Mouse (Mus musculus) spleen, adult 2 months (tissue): ENCODE data around the gene Rin2.

Source experiments
- CTCF ChIP-seq: fragments of 200-500 bp; IDR thresholded peaks from 2 replicates; pipeline ENCODE4 v1.5.1; 2011; ENCODE audit warnings: mild to moderate bottlenecking, inconsistent platforms; ENCODE audit not compliant: insufficient read depth, insufficient read length, insufficient replicate concordance; ENCODE audit errors: extremely low read depth
- POLR2A ChIP-seq: fragments of 200-500 bp; IDR thresholded peaks from 2 replicates; pipeline ENCODE4 v1.6.1; 2011; ENCODE audit warnings: low read depth, low read length, inconsistent platforms

DNA sequence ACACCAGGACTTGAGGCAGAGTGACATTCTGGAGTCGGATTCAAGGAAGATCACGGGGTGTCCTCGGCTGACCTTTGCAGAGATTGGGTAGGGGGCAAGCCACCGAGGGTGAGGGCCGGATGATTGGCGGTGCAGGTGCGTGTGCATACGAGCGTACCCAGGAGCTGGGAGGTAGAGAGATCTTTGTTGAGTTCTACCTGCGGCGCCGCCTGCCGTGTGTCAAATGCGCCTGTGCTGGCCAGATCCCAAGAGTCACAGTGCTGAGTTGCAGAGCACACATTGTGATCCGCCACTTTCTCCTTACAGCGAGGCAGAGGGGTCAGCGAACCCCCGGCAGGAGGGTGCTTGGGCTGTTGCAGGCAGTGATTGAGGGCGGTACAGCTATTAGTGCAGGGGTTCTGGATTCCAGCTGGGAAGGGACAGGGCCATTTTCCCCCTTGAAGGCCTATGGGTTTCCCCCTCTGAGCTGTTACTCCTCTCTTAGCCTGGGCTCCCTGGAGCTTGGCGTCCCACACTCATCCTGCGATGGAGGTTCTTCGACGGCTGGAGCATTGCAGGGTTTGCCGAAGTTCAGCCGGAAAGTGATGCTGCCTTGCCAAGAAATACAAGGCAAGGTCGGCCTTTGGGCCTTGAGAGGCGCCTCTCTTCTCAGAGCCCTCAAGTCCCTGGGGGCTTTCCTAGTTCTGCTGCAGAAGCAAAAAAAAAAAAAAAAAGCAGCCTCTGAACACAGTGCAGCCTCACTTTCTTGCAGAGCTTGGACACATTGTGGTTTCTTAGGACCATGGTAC, 935 bp downstream of the Rin2 start:
- no peak for TF ChIP-seq CTCF
- TF ChIP-seq POLR2A: no peak
